Mouse (Mus musculus) urinary bladder, adult 2 months (tissue): Measurements from ENCODE around the gene Dab1. TPM values are rescaled to one million over a fixed set of nuclear protein-coding genes. Genes with fewer than 3 reads are reported as not detected.

Source experiments
- DNase-seq: peaks from one replicate; pipeline ENCODE4 v3.0.0; 2022; ENCODE audit warnings: low spot score
- polyA plus RNA-seq: library from polyadenylated mRNA; depleted of rRNA; stranded (reverse); fragments of >200 nt; gene quantifications from 2 replicates; pipeline ENCODE4 v1.2.3, GENCODE M21; 2012

Dab1 gene
- polyA plus RNA-seq, 1 experiment: 2.6 TPM

- DNase-seq: no peak
Measured at GRCm38 (mm10) chr4:103974946-103975345, 355.8 kb downstream of the Dab1 start.

GRCm38 (mm10) chr4:103993884-103994283 is 374.7 kb downstream of the Dab1 start:
- no peak for DNase-seq

- DNase-seq: no peak
Measured at GRCm38 (mm10) chr4:103994406-103994805, 375.2 kb downstream of the Dab1 start.

- DNase-seq: no peak
Measured at GRCm38 (mm10) chr4:104008406-104008805, 389.2 kb downstream of the Dab1 start.

- DNase-seq: no peak
Measured at GRCm38 (mm10) chr4:104011683-104012082, 392.5 kb downstream of the Dab1 start.

- no peak for DNase-seq
Measured at GRCm38 (mm10) chr4:104012150-104012549, 393.0 kb downstream of the Dab1 start.

- no peak for DNase-seq
Measured at GRCm38 (mm10) chr4:104025117-104025694, 406.0 kb downstream of the Dab1 start.

GRCm38 (mm10) chr4:104026834-104027233 is 407.7 kb downstream of the Dab1 start:
- no peak for DNase-seq

GRCm38 (mm10) chr4:104027239-104027638 is 408.1 kb downstream of the Dab1 start:
- no peak for DNase-seq

- DNase-seq: no peak
Measured at GRCm38 (mm10) chr4:104036091-104036490, 416.9 kb downstream of the Dab1 start.

GRCm38 (mm10) chr4:104039588-104039987 is 420.4 kb downstream of the Dab1 start:
- no peak for DNase-seq

GRCm38 (mm10) chr4:104043441-104043840 is 424.3 kb downstream of the Dab1 start:
- no peak for DNase-seq

- no peak for DNase-seq
Measured at GRCm38 (mm10) chr4:104044634-104045033, 425.5 kb downstream of the Dab1 start.

GRCm38 (mm10) chr4:104047966-104048804 is 429.0 kb downstream of the Dab1 start:
- DNase-seq: no peak

- no peak for DNase-seq
Measured at GRCm38 (mm10) chr4:104057116-104057515, 438.0 kb downstream of the Dab1 start.

GRCm38 (mm10) chr4:104059569-104059968 is 440.4 kb downstream of the Dab1 start:
- DNase-seq: no peak

- DNase-seq: no peak
Measured at GRCm38 (mm10) chr4:104062356-104062755, 443.2 kb downstream of the Dab1 start.

GRCm38 (mm10) chr4:104066901-104067300 is 447.7 kb downstream of the Dab1 start:
- no peak for DNase-seq

- no peak for DNase-seq
Measured at GRCm38 (mm10) chr4:104067748-104068147, 448.6 kb downstream of the Dab1 start.

- DNase-seq: no peak
Measured at GRCm38 (mm10) chr4:104071296-104071695, 452.1 kb downstream of the Dab1 start.

- DNase-seq: no peak
Measured at GRCm38 (mm10) chr4:104073920-104074459, 454.8 kb downstream of the Dab1 start.

- DNase-seq: no peak
Measured at GRCm38 (mm10) chr4:104077771-104078170, 458.6 kb downstream of the Dab1 start.

GRCm38 (mm10) chr4:104106299-104106698 is 487.1 kb downstream of the Dab1 start:
- no peak for DNase-seq
